Mouse (Mus musculus): ENCODE measurements around the gene Ppm1h. TPM values are rescaled to one million over a fixed set of nuclear protein-coding genes. Genes with fewer than 3 reads are reported as not detected.
"Not testable (repeated sequence)": the region's sequence is repeated elsewhere in the genome, so short reads cannot be mapped to it uniquely, and the experiment has no call there.

Ppm1h gene
- polyA plus RNA-seq, 1 experiment from 2014 or later: 3.6 TPM

DNA sequence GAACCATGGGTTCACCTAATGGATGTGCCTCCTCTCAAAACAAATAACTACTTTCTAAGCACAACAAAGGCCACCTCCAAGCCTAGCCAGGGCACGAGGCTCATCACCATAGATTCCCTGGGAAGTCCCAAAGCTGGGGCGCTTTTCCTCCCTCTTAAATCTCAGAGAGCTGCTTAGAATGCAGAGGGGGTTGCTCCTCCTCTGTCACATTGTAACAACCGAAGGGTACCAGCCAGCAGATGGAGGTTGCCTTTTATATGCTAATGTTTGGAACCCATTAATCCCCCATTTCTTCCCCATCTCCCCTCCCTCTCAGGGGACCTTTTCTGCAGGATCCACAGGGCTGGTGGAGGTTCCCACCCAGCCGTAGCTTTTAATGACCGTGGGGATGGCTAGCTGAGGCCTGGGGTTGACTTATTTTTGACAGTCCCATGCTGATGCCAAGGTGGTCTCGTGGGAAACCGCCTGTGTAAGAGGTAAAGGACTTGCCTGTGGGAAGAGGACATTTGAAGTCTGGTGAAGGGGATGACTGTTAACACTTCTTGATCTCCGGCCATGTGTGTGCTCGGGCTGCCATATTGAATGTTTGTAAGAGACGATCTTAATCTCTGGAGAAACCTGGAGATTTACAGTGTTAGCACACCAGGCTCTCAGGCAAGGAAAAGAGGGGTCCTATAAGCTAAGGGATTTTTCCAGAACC, 253.4 kb downstream of the Ppm1h start:
- Histone ChIP-seq H3K4me2 (ENCODE audit: low read depth, low read length, severe bottlenecking) (no peak overlapping the region), H3K9me3 (ENCODE audit: control insufficient read depth, low read length) (no peaks in the 10 kb centered on the region), H3K4me3 (ENCODE audit: low read depth, low read length) (no peak overlapping the region), H3K9ac (ENCODE audit: low read length) (no peak overlapping the region), H3K4me1 (replicated peaks; ENCODE audit: control insufficient read depth, insufficient read depth, low read length) (peaks cover 19% of the 10 kb centered on the region), H3K36me3 (ENCODE audit: control insufficient read depth, insufficient read depth, low read length) (no peaks in the 10 kb centered on the region), H3K27me3 (ENCODE audit: control insufficient read depth, insufficient read depth, low read length) (no peaks in the 10 kb centered on the region), H3K27ac (ENCODE audit: low read depth, low read length) (peak overlapping the region; percentile 44)
- peak; percentile 87 for ATAC-seq (replicated peaks; ENCODE audit: low FRiP score)
- WGBS: 30% methylated on average over 10 of the region's 10 CpGs
- DNase-seq (ENCODE audit: low spot score): peak; percentile 58

GRCm38 (mm10) chr10:122933053-122933838, 254.7 kb downstream of the Ppm1h start:
- no peaks in the 10 kb centered on the region for H3K9me3 ChIP-seq (ENCODE audit: control insufficient read depth, low read length)
- H3K27me3 ChIP-seq (ENCODE audit: control insufficient read depth, insufficient read depth, low read length): no peaks in the 10 kb centered on the region
- H3K4me3 ChIP-seq (ENCODE audit: low read depth, low read length): no peak overlapping the region
- H3K27ac ChIP-seq (ENCODE audit: low read depth, low read length): no peak overlapping the region
- 82% methylated on average over 15 of the region's 15 CpGs for WGBS
- ATAC-seq (replicated peaks; ENCODE audit: low FRiP score) (no peak), DNase-seq (ENCODE audit: low spot score) (peak; percentile 29)
- H3K4me2 ChIP-seq (ENCODE audit: low read depth, low read length, severe bottlenecking): no peak overlapping the region
- H3K36me3 ChIP-seq (ENCODE audit: control insufficient read depth, insufficient read depth, low read length): no peaks in the 10 kb centered on the region
- no peak overlapping the region for H3K9ac ChIP-seq (ENCODE audit: low read length)
- peaks cover 19% of the 10 kb centered on the region for H3K4me1 ChIP-seq (replicated peaks; ENCODE audit: control insufficient read depth, insufficient read depth, low read length)

- WGBS: no CpG with 5 or more reads among the region's 4 CpGs
- not testable (repeated sequence) for ATAC-seq (replicated peaks; ENCODE audit: low FRiP score)
Observed at GRCm38 (mm10) chr10:122935406-122935805, 256.8 kb downstream of the Ppm1h start.

GRCm38 (mm10) chr10:122937380-122937779, 258.8 kb downstream of the Ppm1h start:
- H3K4me2 ChIP-seq (ENCODE audit: low read depth, low read length, severe bottlenecking); H3K27ac ChIP-seq (ENCODE audit: low read depth, low read length); ATAC-seq (replicated peaks; ENCODE audit: low FRiP score); H3K4me3 ChIP-seq (ENCODE audit: low read depth, low read length); H3K9ac ChIP-seq (ENCODE audit: low read length); DNase-seq (ENCODE audit: low spot score); H3K27me3 ChIP-seq (ENCODE audit: control insufficient read depth, insufficient read depth, low read length); H3K4me1 ChIP-seq (replicated peaks; ENCODE audit: control insufficient read depth, insufficient read depth, low read length); H3K9me3 ChIP-seq (ENCODE audit: control insufficient read depth, low read length); H3K36me3 ChIP-seq (ENCODE audit: control insufficient read depth, insufficient read depth, low read length): not testable (repeated sequence)
- WGBS: no CpG with 5 or more reads among the region's 4 CpGs

More at GRCm38 (mm10) chr10:122935406-122935805, 256.8 kb downstream of the Ppm1h start:
- DNase-seq (ENCODE audit: low spot score); H3K9me3 ChIP-seq (ENCODE audit: control insufficient read depth, low read length); H3K4me3 ChIP-seq (ENCODE audit: low read depth, low read length); H3K27ac ChIP-seq (ENCODE audit: low read depth, low read length); H3K36me3 ChIP-seq (ENCODE audit: control insufficient read depth, insufficient read depth, low read length); H3K9ac ChIP-seq (ENCODE audit: low read length); H3K27me3 ChIP-seq (ENCODE audit: control insufficient read depth, insufficient read depth, low read length); H3K4me2 ChIP-seq (ENCODE audit: low read depth, low read length, severe bottlenecking): not testable (repeated sequence)
- H3K4me1 ChIP-seq (replicated peaks; ENCODE audit: control insufficient read depth, insufficient read depth, low read length): peaks cover 10% of the 10 kb centered on the region

GRCm38 (mm10) chr10:122939546-122939945, 261.0 kb downstream of the Ppm1h start:
- no peak overlapping the region for H3K9ac ChIP-seq (ENCODE audit: low read length)
- no peak for ATAC-seq (replicated peaks; ENCODE audit: low FRiP score)
- no peak overlapping the region for H3K4me3 ChIP-seq (ENCODE audit: low read depth, low read length)
- no peaks in the 10 kb centered on the region for H3K36me3 ChIP-seq (ENCODE audit: control insufficient read depth, insufficient read depth, low read length)
- H3K4me1 ChIP-seq (replicated peaks; ENCODE audit: control insufficient read depth, insufficient read depth, low read length): no peaks in the 10 kb centered on the region
- DNase-seq (ENCODE audit: low spot score): peak; percentile 7
- H3K27me3 ChIP-seq (ENCODE audit: control insufficient read depth, insufficient read depth, low read length): no peaks in the 10 kb centered on the region
- no peak overlapping the region for H3K27ac ChIP-seq (ENCODE audit: low read depth, low read length)
- H3K9me3 ChIP-seq (ENCODE audit: control insufficient read depth, low read length): no peaks in the 10 kb centered on the region
- H3K4me2 ChIP-seq (ENCODE audit: low read depth, low read length, severe bottlenecking): no peak overlapping the region
- 95% methylated on average over 10 of the region's 10 CpGs for WGBS

- no peak overlapping the region for H3K4me3 ChIP-seq (ENCODE audit: low read depth, low read length)
- H3K9ac ChIP-seq (ENCODE audit: low read length): no peak overlapping the region
- ATAC-seq (replicated peaks; ENCODE audit: low FRiP score): no peak
- H3K27me3 ChIP-seq (ENCODE audit: control insufficient read depth, insufficient read depth, low read length): no peaks in the 10 kb centered on the region
- H3K4me2 ChIP-seq (ENCODE audit: low read depth, low read length, severe bottlenecking): no peak overlapping the region
- H3K27ac ChIP-seq (ENCODE audit: low read depth, low read length): no peak overlapping the region
- no peaks in the 10 kb centered on the region for H3K9me3 ChIP-seq (ENCODE audit: control insufficient read depth, low read length)
- WGBS: 91% methylated on average over 7 of the region's 7 CpGs
- H3K4me1 ChIP-seq (replicated peaks; ENCODE audit: control insufficient read depth, insufficient read depth, low read length): no peaks in the 10 kb centered on the region
- no peaks in the 10 kb centered on the region for H3K36me3 ChIP-seq (ENCODE audit: control insufficient read depth, insufficient read depth, low read length)
- peak; percentile 43 for DNase-seq (ENCODE audit: low spot score)
Observed at GRCm38 (mm10) chr10:122942771-122943170, 264.2 kb downstream of the Ppm1h start.

DNA sequence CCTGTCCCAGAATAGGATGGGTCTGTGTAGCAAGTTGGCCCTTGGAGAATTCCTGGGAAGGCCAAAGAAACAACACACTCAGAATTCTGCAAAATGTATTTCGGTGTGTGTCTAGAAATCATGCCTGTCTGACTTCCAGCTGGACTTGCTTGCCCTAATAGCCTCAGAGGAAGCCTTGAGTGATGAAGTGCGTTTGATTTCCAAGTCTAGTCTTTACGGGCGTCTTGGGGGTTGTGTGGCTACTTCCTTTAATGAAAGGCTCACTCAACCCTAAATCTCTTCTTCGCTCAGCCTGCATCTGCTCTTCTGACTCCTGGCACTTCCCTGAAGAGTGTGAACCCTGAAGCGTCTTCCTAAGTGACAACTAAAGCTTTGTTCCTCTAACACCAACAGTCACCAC, 265.3 kb downstream of the Ppm1h start:
- Histone ChIP-seq H3K4me2 (ENCODE audit: low read depth, low read length, severe bottlenecking) (no peak overlapping the region), H3K4me1 (replicated peaks; ENCODE audit: control insufficient read depth, insufficient read depth, low read length) (no peaks in the 10 kb centered on the region), H3K9ac (ENCODE audit: low read length) (no peak overlapping the region), H3K36me3 (ENCODE audit: control insufficient read depth, insufficient read depth, low read length) (no peaks in the 10 kb centered on the region), H3K9me3 (ENCODE audit: control insufficient read depth, low read length) (no peaks in the 10 kb centered on the region), H3K27ac (ENCODE audit: low read depth, low read length) (no peak overlapping the region), H3K27me3 (ENCODE audit: control insufficient read depth, insufficient read depth, low read length) (no peaks in the 10 kb centered on the region), H3K4me3 (ENCODE audit: low read depth, low read length) (no peak overlapping the region)
- DNase-seq (ENCODE audit: low spot score) (peak; percentile 5), ATAC-seq (replicated peaks; ENCODE audit: low FRiP score) (no peak)
- WGBS: 57% methylated on average over 6 of the region's 6 CpGs

GRCm38 (mm10) chr10:122944888-122945287, 266.3 kb downstream of the Ppm1h start:
- no peaks in the 10 kb centered on the region for H3K9me3 ChIP-seq (ENCODE audit: control insufficient read depth, low read length)
- WGBS: 88% methylated on average over 5 of the region's 5 CpGs
- H3K4me3 ChIP-seq (ENCODE audit: low read depth, low read length): no peak overlapping the region
- H3K27ac ChIP-seq (ENCODE audit: low read depth, low read length): no peak overlapping the region
- H3K27me3 ChIP-seq (ENCODE audit: control insufficient read depth, insufficient read depth, low read length): no peaks in the 10 kb centered on the region
- ATAC-seq (replicated peaks; ENCODE audit: low FRiP score) (no peak), DNase-seq (ENCODE audit: low spot score) (peak; percentile 23)
- H3K4me2 ChIP-seq (ENCODE audit: low read depth, low read length, severe bottlenecking): no peak overlapping the region
- H3K9ac ChIP-seq (ENCODE audit: low read length): no peak overlapping the region
- no peaks in the 10 kb centered on the region for H3K36me3 ChIP-seq (ENCODE audit: control insufficient read depth, insufficient read depth, low read length)
- H3K4me1 ChIP-seq (replicated peaks; ENCODE audit: control insufficient read depth, insufficient read depth, low read length): no peaks in the 10 kb centered on the region

Data from forebrain, embryonic 11.5 days (tissue).